Mouse (Mus musculus) cortical plate, adult 2 months (tissue): ENCODE results near the gene Pdcd10.

Source experiments
- CTCF ChIP-seq: fragments of 200-500 bp; IDR thresholded peaks from 2 replicates; pipeline ENCODE4 v1.5.1; 2011; ENCODE audit warnings: mild to moderate bottlenecking, control low read depth, low read length; ENCODE audit not compliant: insufficient read depth; ENCODE audit errors: extremely low read depth
- POLR2A ChIP-seq: fragments of 200-500 bp; IDR thresholded peaks from 2 replicates; pipeline ENCODE4 v1.6.1; 2011; ENCODE audit warnings: mild to moderate bottlenecking, low read length, control low read depth; ENCODE audit not compliant: insufficient read depth; ENCODE audit errors: extremely low read depth

DNA sequence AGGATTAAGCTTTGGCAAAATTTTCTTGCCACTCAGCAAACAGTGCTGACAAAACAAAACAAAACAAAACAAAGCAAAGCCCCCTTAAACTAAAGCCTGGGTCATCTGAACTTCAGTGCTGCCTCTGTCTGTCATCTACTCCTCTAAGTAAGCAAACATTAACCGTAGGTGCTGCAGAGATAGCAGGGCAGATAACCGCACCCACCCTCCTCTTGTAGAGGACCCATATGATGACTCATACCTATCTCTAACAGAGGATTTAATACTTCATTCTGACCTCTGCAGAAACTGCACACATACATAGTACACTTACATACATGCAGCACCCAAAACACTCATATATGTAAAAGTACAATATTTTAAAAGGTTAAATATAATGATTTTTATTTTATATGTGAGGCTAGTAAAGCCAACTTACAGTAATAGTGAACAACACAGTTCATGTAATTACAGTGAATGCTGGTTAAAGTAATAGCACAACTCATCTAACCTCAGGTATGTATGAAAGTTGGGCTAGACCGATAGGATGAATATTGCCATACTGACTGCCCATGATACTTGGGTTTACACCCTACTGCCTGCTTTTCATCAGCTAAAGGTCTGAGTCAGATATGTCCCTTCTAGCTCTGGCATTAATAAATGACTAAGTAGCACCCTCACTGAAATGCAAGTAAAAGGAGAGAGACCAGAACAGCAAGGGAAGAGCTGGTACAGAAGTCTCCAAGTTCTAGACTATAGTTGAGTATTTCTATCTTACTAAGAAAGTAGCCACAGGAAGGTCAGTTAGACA, 22.4 kb downstream of the Pdcd10 start:
- TF ChIP-seq POLR2A, result no peak
- TF ChIP-seq CTCF, result no peak
